Mouse (Mus musculus) forelimb bud, embryonic 11.5 days (tissue): ENCODE measurements around the gene Zfp937.
"Not testable (repeated sequence)": the region's sequence is repeated elsewhere in the genome, so short reads cannot be mapped to it uniquely, and the experiment has no call there.

ENCODE experiments used
- DNase-seq: peaks from one replicate; pipeline ENCODE4 v3.0.0-alpha.2; 2012; ENCODE audit warnings: low read depth, low spot score

Zfp937 gene

GRCm38 (mm10) chr2:150217600-150218362 lies at the start of gene Zfp937:
Gene Zfp937 (plus strand): TSS chr2:150218073.
- DNase-seq = peak; percentile 49

GRCm38 (mm10) chr2:150173833-150174232 lies 44.0 kb upstream of the Zfp937 start:
- no peak for DNase-seq

- DNase-seq = not testable (repeated sequence)
Observed at GRCm38 (mm10) chr2:150179579-150179978, 38.3 kb upstream of the Zfp937 start, which contains the start of gene Gm10770. Gene Gm10770 (minus strand): TSS chr2:150179679.

- not testable (repeated sequence) for DNase-seq
Observed at GRCm38 (mm10) chr2:150181046-150181445, 36.8 kb upstream of the Zfp937 start.

GRCm38 (mm10) chr2:150181570-150181999 lies 36.3 kb upstream of the Zfp937 start, which contains the start of gene Gm14139:
Gene Gm14139 (plus strand): TSS chr2:150181755.
- not testable (repeated sequence) for DNase-seq

- DNase-seq = not testable (repeated sequence)
Observed at GRCm38 (mm10) chr2:150218363-150218725, 471 bp downstream of the Zfp937 start.

GRCm38 (mm10) chr2:150223263-150223662 lies 5.4 kb downstream of the Zfp937 start:
- DNase-seq = not testable (repeated sequence)

- no peak for DNase-seq
Observed at GRCm38 (mm10) chr2:150243211-150243610, 25.3 kb downstream of the Zfp937 start.

- not testable (repeated sequence) for DNase-seq
Observed at GRCm38 (mm10) chr2:150255491-150255890, 37.6 kb downstream of the Zfp937 start, which contains the start of gene Gm21994. Gene Gm21994 (minus strand): TSS chr2:150255591.

GRCm38 (mm10) chr2:150256861-150257260 lies 39.0 kb downstream of the Zfp937 start:
- not testable (repeated sequence) for DNase-seq

- DNase-seq = not testable (repeated sequence)
Observed at GRCm38 (mm10) chr2:150257291-150257690, 39.4 kb downstream of the Zfp937 start, which contains the start of gene Gm14124. Gene Gm14124 (plus strand): TSS chr2:150257517.
